Mouse (Mus musculus) forebrain, embryonic 11.5 days (tissue): ENCODE data around the gene Btbd10. TPM values are rescaled to one million over a fixed set of nuclear protein-coding genes. Genes with fewer than 3 reads are reported as not detected.

Source experiments
- ATAC-seq: fragments of 200-750 bp; cut with Nextera tagmentation; replicated peaks from 2 replicates; pipeline ENCODE4 v1.8.0; 2017; ENCODE audit warnings: moderate TSS enrichment; ENCODE audit not compliant: low FRiP score
- DNase-seq: peaks from one replicate; pipeline ENCODE4 v3.0.0-alpha.2; 2017; ENCODE audit warnings: low spot score
- H3K27ac ChIP-seq: fragments of 300-500 bp; sonication (generic); 2 replicates; pipeline ENCODE4 v1.5.1; 2014; ENCODE audit warnings: low read depth, low read length
- H3K27me3 ChIP-seq: fragments of 300-500 bp; sonication (generic); 2 replicates; pipeline ENCODE4 v1.6.1; 2014; ENCODE audit warnings: mild to moderate bottlenecking, low read length, mixed read lengths; ENCODE audit not compliant: control insufficient read depth, insufficient read depth
- H3K36me3 ChIP-seq: fragments of 300-500 bp; sonication (generic); 2 replicates; pipeline ENCODE4 v1.6.1; 2014; ENCODE audit warnings: mild to moderate bottlenecking, low read length, moderate library complexity, mixed read lengths; ENCODE audit not compliant: control insufficient read depth, insufficient read depth
- H3K4me1 ChIP-seq: fragments of 300-500 bp; sonication (generic); replicated peaks from 2 replicates; pipeline ENCODE4 v1.6.1; 2014; ENCODE audit warnings: low read length, mixed read lengths; ENCODE audit not compliant: control insufficient read depth, insufficient read depth
- H3K4me2 ChIP-seq: fragments of 300-500 bp; sonication (generic); 2 replicates; pipeline ENCODE4 v1.6.1; 2014; ENCODE audit warnings: low read depth, mild to moderate bottlenecking, low read length, moderate library complexity, mixed read lengths; ENCODE audit not compliant: severe bottlenecking
- H3K4me3 ChIP-seq: fragments of 300-500 bp; sonication (generic); 2 replicates; pipeline ENCODE4 v1.5.1; 2014; ENCODE audit warnings: low read depth, low read length
- H3K9ac ChIP-seq: fragments of 300-500 bp; sonication (generic); 2 replicates; pipeline ENCODE4 v1.6.1; 2014; ENCODE audit warnings: low read length
- H3K9me3 ChIP-seq: fragments of 300-500 bp; sonication (generic); 2 replicates; pipeline ENCODE4 v1.6.1; 2016; ENCODE audit warnings: low read length, mixed read lengths; ENCODE audit not compliant: control insufficient read depth
- WGBS: fragments of 180-500 bp; shearing (Covaris S2); extraction: QIAGEN DNeasy Blood & Tissue Kit; methylation state at CpG from one replicate; pipeline ENCODE4 v1.1.7; 2014; 5-methylcytosine and 5-hydroxymethylcytosine counted together
- polyA plus RNA-seq: library from polyadenylated mRNA; unstranded; fragments of >200 nt; fragmentation: Nextera tagmentation; extraction: Ambion mirVana; gene quantifications from 2 replicates; pipeline ENCODE4 v1.2.1, GENCODE M21; 2014

The Btbd10 gene
- 33.8 and 35.6 TPM in 2 replicates for polyA plus RNA-seq

DNA sequence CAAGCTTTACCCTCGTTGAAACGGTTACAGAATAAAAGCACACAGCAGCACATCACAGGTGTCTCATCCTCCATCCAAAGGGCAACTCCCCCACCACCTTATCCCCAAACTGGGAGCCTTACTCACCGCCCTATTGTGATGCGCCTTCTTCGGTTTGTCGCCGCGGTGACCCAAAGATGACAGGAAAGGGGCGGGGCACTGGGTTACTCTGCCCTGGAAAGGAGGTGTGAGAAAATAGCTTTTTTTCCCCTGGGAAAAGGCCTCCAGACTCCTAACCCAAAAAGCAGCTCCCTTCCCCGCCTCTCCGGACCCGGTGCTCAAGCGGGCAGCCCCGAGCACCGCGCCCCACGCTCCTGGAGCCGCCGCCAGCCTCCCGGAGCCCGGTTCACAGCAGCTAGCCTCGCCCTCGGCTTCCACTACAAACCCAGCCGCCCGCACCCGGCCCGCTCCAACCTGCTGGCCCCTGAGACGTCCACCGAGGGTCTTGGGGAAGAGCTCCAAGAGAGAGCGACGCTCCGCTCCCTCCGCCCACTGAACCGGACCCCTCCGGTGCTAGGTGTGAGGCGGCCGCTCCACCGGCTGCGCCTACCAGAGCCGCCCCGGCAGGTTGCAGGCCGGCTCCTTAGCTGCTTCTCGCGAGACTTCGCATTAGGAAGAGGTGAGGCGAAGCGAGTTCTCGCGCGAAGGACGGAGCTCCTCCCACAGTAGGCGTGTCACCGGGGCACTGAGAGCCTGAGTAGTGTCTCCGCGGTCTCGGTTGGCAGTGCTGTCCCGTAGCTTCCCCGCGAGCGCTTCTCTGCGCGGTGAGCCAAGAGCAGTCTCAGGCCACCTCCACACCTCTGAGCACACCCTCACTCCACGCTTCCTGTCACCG, at the start of gene Btbd10:
Btbd10 (minus strand) TSS at position 647 of the 874 bp plus-strand sequence.
- peak within 1 kb of the TSS; percentile 67 for H3K4me2 ChIP-seq
- peak within 1 kb of the TSS; percentile 78 for H3K9ac ChIP-seq
- WGBS: under 1% methylated on average over 64 of the region's 64 CpGs
- peak; percentile 99 for ATAC-seq
- peak within 1 kb of the TSS; percentile 72 for H3K4me3 ChIP-seq
- H3K36me3 ChIP-seq: no peaks in the 10 kb centered on the region
- H3K9me3 ChIP-seq: no peaks in the 10 kb centered on the region
- 0 out of 2 replicates have a peak, but pooled peaks cover 2% of the 10 kb centered on the region for H3K4me1 ChIP-seq
- no peaks in the 10 kb centered on the region for H3K27me3 ChIP-seq
- peak within 1 kb of the TSS; percentile 82 for H3K27ac ChIP-seq
- DNase-seq: peak; percentile 98

DNA sequence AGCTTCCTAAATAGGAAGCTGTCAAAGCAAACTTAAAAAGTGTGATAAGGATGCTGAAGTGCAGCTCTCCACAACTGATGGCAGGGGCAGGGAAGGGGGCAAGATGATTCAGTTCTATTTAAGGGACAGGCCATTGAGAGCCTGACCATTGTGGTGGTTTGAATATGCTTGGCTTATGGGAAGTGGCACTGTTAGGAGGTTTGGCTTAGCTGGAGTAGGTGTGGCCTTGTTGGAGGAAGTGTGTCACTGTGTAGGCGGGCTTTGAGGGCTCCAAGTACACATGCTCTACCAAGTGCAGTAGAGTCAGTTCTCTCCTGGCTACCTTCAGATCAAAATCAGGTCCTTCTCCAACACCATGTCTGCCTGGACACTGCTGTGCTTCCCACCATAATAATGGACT, 47.3 kb upstream of the Btbd10 start:
- Histone ChIP-seq H3K4me3 (no peak overlapping the region), H3K4me2 (no peak overlapping the region), H3K9me3 (no peaks in the 10 kb centered on the region), H3K9ac (no peak overlapping the region), H3K36me3 (no peaks in the 10 kb centered on the region), H3K27me3 (no peaks in the 10 kb centered on the region), H3K4me1 (no peaks in the 10 kb centered on the region), H3K27ac (no peak overlapping the region)
- DNase-seq (no peak), ATAC-seq (no peak)
- WGBS: 86% methylated on average over 1 of the region's 1 CpGs

DNA sequence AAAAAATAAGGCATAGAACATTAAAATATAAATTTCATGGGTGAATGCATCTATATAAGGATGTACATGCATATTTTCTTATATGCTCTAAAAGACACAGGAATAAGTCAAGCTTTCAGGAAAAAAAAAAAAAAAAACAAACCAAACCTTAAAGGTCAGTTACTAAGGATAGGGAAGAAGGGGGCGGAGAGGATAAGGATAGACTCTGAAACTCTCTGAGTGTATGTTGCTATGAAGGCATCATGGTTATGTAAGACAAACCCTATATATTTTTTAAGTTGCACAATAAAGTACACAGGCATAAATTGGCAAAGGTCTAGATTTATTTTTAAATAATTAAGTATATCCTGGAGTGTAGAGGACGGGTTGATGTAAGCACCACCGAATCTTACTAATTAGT, 46.1 kb upstream of the Btbd10 start:
- Histone ChIP-seq H3K9ac (no peak overlapping the region), H3K9me3 (no peaks in the 10 kb centered on the region), H3K4me3 (no peak overlapping the region), H3K27ac (no peak overlapping the region), H3K36me3 (no peaks in the 10 kb centered on the region), H3K27me3 (no peaks in the 10 kb centered on the region), H3K4me2 (no peak overlapping the region), H3K4me1 (no peaks in the 10 kb centered on the region)
- no peak for DNase-seq
- whole genome bisulfite sequencing: 94% methylated on average over 3 of the region's 3 CpGs
- ATAC-seq: no peak

DNA sequence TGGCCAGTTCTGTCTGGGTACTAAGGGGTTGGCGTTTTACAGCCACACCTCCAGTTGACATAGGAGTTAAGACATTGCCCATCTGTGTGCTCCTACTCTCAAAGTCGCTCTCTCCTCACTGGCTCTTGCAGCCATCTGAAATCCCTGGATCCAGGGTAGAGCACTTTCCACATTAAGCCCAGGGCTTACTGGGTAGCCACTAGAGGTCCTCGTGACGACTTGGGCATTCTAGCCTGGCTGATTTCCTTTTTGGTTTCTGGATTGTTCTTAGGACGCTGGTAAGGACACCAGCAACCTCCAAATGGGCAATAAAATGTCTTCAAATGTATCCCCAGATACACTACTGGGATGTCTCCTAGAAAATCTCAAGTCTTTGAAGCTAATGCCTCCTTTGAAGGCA, 39.5 kb upstream of the Btbd10 start:
- ATAC-seq (no peak), DNase-seq (no peak)
- Histone ChIP-seq H3K4me2 (no peak overlapping the region), H3K27me3 (no peaks in the 10 kb centered on the region), H3K4me1 (no peaks in the 10 kb centered on the region), H3K9ac (no peak overlapping the region), H3K27ac (no peak overlapping the region), H3K36me3 (no peaks in the 10 kb centered on the region), H3K9me3 (no peaks in the 10 kb centered on the region), H3K4me3 (no peak overlapping the region)
- 51% methylated on average over 5 of the region's 5 CpGs for WGBS

DNA sequence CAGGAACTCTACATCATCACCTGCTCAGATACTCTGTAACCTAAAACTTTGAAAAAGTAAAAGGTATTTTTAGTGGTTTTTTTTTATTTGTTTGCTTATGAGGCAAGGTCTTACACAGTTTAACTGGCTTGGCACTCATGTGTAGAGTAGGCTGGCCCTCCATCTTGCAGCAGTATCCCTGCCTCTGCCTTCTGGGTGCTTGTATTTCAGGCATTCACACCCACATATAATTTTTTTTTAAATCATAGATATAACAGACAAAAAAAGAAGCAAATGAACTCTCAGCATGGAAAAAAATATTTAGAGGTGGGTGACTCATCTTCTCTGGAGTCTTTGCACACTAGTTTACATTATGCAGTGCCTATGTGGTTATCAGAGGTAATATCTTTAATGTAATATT, 28.9 kb upstream of the Btbd10 start:
- H3K4me3 ChIP-seq: no peak overlapping the region
- H3K4me2 ChIP-seq: no peak overlapping the region
- H3K36me3 ChIP-seq: no peaks in the 10 kb centered on the region
- H3K9ac ChIP-seq: no peak overlapping the region
- no peaks in the 10 kb centered on the region for H3K9me3 ChIP-seq
- ATAC-seq (no peak), DNase-seq (no peak)
- H3K27ac ChIP-seq: no peak overlapping the region
- no peaks in the 10 kb centered on the region for H3K27me3 ChIP-seq
- H3K4me1 ChIP-seq: no peaks in the 10 kb centered on the region

DNA sequence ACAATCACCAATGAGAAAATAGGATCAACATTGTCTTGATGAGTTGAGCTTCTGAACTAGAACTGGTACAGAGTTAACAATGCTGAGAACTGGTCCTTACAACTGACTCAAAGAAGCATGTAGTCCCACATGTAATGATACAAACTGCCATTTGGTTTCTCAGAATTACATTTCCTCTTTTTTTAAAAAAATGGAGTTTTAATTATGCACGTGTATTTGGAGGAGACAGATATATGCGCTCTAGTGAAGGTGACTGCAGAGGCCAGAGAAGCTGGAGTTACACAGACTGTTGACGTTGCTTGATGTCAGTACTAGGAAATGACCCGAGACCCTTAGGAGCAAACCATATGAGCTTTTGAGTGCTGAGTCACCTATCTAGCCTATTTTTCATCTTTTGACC, 27.5 kb upstream of the Btbd10 start:
- WGBS: 93% methylated on average over 4 of the region's 4 CpGs
- no peak for ATAC-seq
- Histone ChIP-seq H3K27me3 (no peaks in the 10 kb centered on the region), H3K9ac (no peak overlapping the region), H3K4me3 (no peak overlapping the region), H3K36me3 (no peaks in the 10 kb centered on the region), H3K4me2 (no peak overlapping the region), H3K4me1 (no peaks in the 10 kb centered on the region), H3K9me3 (no peaks in the 10 kb centered on the region), H3K27ac (no peak overlapping the region)
- no peak for DNase-seq

DNA sequence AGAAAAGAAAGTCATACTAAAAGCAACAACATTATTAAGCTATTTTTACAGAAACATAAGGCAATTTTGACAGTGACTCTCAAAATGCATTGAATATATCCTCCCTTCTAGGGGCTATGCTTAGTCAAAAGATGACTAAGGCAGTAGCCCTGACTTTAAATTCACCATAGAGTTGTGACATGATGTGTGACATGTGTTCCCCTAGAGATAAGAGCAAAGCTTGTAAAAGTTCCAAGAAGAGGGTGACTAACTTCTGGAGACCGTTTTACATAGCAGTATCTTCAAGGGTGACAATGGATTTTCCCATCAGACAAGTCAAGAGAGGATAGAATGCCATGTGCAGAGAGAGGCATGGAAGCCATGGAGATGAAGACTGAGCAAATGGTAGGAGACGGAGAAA, 22.4 kb upstream of the Btbd10 start:
- Histone ChIP-seq H3K9ac (no peak overlapping the region), H3K4me3 (no peak overlapping the region), H3K4me2 (no peak overlapping the region), H3K27me3 (no peaks in the 10 kb centered on the region), H3K36me3 (no peaks in the 10 kb centered on the region), H3K4me1 (no peaks in the 10 kb centered on the region), H3K27ac (no peak overlapping the region), H3K9me3 (no peaks in the 10 kb centered on the region)
- DNase-seq (no peak), ATAC-seq (no peak)
- WGBS: 90% methylated on average over 2 of the region's 2 CpGs

DNA sequence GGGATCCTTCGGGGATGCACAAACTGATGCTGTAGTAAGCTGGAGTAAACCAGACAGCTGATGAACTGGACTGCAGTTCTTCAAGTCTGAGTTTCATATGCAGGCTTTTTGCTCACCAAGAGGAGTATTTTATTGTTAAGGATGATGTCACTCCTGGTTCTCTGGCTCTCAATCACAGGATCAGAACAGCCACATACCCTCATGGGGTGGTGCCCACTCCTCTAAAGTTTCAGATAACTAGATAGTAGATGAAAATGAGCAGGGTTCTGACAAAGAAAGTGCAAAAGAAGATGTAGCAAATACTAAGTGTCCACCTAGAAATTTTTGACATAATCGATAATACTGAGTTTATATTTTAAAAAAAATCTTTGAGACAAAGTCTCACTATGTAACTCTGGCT, 19.3 kb upstream of the Btbd10 start, which contains the start of gene Pth:
Pth (minus strand) TSS at position 101 of the 400 bp plus-strand sequence.
- Histone ChIP-seq H3K27ac (no peak within 1 kb of the TSS), H3K36me3 (no peaks in the 10 kb centered on the region), H3K4me1 (no peaks in the 10 kb centered on the region), H3K27me3 (no peaks in the 10 kb centered on the region), H3K4me3 (no peak within 1 kb of the TSS), H3K9ac (no peak within 1 kb of the TSS), H3K4me2 (no peak within 1 kb of the TSS), H3K9me3 (no peaks in the 10 kb centered on the region)
- DNase-seq: no peak
- 94% methylated on average over 2 of the region's 2 CpGs for WGBS
- no peak for ATAC-seq
